Mouse (Mus musculus) midbrain, embryonic 12.5 days (tissue): ENCODE measurements around the gene Ruvbl2. TPM values are rescaled to one million over a fixed set of nuclear protein-coding genes. Genes with fewer than 3 reads are reported as not detected.

Experiments
- ATAC-seq: fragments of 200-750 bp; cut with Nextera tagmentation; 2 replicates; pipeline ENCODE4 v1.8.0; 2017; ENCODE audit warnings: low read depth, moderate TSS enrichment, moderate library complexity; ENCODE audit not compliant: low FRiP score
- H3K27ac ChIP-seq: fragments of 300-500 bp; sonication (generic); replicated peaks from 2 replicates; pipeline ENCODE4 v1.5.1; 2016; ENCODE audit warnings: mild to moderate bottlenecking
- H3K27me3 ChIP-seq: fragments of 300-500 bp; sonication (generic); 2 replicates; pipeline ENCODE4 v1.6.1; 2016; ENCODE audit warnings: mild to moderate bottlenecking
- H3K36me3 ChIP-seq: fragments of 300-500 bp; sonication (generic); 2 replicates; pipeline ENCODE4 v1.6.1; 2016
- H3K4me1 ChIP-seq: fragments of 300-500 bp; sonication (generic); 2 replicates; pipeline ENCODE4 v1.6.1; 2016
- H3K4me2 ChIP-seq: fragments of 300-500 bp; sonication (generic); replicated peaks from 2 replicates; pipeline ENCODE4 v1.6.1; 2016; ENCODE audit warnings: mild to moderate bottlenecking, moderate library complexity
- H3K4me3 ChIP-seq: fragments of 300-500 bp; sonication (generic); 2 replicates; pipeline ENCODE4 v1.5.1; 2016; ENCODE audit warnings: mild to moderate bottlenecking
- H3K9ac ChIP-seq: fragments of 300-500 bp; sonication (generic); replicated peaks from 2 replicates; pipeline ENCODE4 v1.6.1; 2016; ENCODE audit warnings: mild to moderate bottlenecking, moderate library complexity
- H3K9me3 ChIP-seq: fragments of 300-500 bp; sonication (generic); 2 replicates; pipeline ENCODE4 v1.6.1; 2016; ENCODE audit warnings: mild to moderate bottlenecking
- whole genome bisulfite sequencing: fragments of 180-500 bp; shearing (Covaris S2); methylation state at CpG from one replicate; pipeline ENCODE4 v1.1.7; 2016; 5-methylcytosine and 5-hydroxymethylcytosine counted together
- microRNA-seq: library from miRNA; unstranded; fragments of <30 nt; microRNA quantifications from one replicate; pipeline ENCODE4, GENCODE M21; 2017
- polyA plus RNA-seq: library from polyadenylated mRNA; unstranded; fragments of >200 nt; fragmentation: Nextera tagmentation; extraction: Ambion mirVana; gene quantifications from 2 replicates; pipeline ENCODE4 v1.2.1, GENCODE M21; 2016

Ruvbl2 gene
- polyA plus RNA-seq, 1 experiment from 2014 or later = 153 TPM

GRCm38 (mm10) chr7:45374620-45375019 is 63.3 kb downstream of the Ruvbl2 start:
- 94% methylated on average over 8 of the region's 8 CpGs for WGBS
- Histone ChIP-seq H3K27ac (no peak overlapping the region), H3K9ac (no peak overlapping the region), H3K27me3 (peaks cover 23% of the 10 kb centered on the region), H3K4me3 (no peak overlapping the region), H3K36me3 (peaks cover 71% of the 10 kb centered on the region), H3K9me3 (no peaks in the 10 kb centered on the region), H3K4me1 (peaks cover 18% of the 10 kb centered on the region), H3K4me2 (no peak overlapping the region)
- ATAC-seq = no peak

DNA sequence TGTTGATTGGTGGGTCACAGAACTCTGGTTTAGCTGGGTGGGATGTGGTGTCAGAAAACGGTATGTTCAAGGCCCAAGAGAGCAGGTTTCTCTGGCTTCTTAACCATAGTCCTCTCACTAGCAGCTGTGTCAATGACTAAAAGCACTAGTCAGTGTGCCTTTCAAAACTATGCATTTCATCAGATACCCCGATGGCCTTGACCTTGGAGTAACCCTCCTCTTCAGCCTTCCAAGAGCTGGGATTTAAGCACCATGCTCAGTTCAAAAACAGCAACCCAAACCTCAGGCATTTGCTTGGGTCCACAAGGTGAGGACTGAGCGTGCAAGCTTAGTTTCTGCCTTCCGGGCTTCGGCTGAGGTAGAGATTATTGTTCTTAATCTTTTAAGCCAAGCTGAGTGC is 65.5 kb downstream of the Ruvbl2 start:
- Histone ChIP-seq H3K36me3 (peaks cover 49% of the 10 kb centered on the region), H3K4me1 (peaks cover 28% of the 10 kb centered on the region), H3K27me3 (peaks cover 40% of the 10 kb centered on the region), H3K4me3 (no peak overlapping the region), H3K27ac (no peak overlapping the region), H3K4me2 (no peak overlapping the region), H3K9ac (no peak overlapping the region), H3K9me3 (no peaks in the 10 kb centered on the region)
- WGBS = 86% methylated on average over 5 of the region's 5 CpGs
- no peak for ATAC-seq

Small RNA genes lying within 50 kb of the gene (microRNA-seq; reads per million reads assigned to microRNA genes)
- gene Gm22133 = not detected

Other genes starting within 250 kb of the Ruvbl2 start
- gene Ccdc155, start 233.2 kb downstream of the Ruvbl2 start, polyA plus RNA-seq = 0.63 and 0.75 TPM in 2 replicates
- gene Dkkl1, start 225.9 kb downstream of the Ruvbl2 start, polyA plus RNA-seq = 1.0 and 1.4 TPM in 2 replicates
- 237 and 248 TPM in 2 replicates for gene Tead2, start 222.3 kb downstream of the Ruvbl2 start, polyA plus RNA-seq
- gene Cd37, start 199.0 kb downstream of the Ruvbl2 start, polyA plus RNA-seq = 1.3 and 1.7 TPM in 2 replicates
- gene Slc6a16, start 197.0 kb downstream of the Ruvbl2 start, polyA plus RNA-seq = 0.14 TPM in 1 of 2 replicates, not detected in the other
- gene Slc6a21, start 160.6 kb downstream of the Ruvbl2 start, polyA plus RNA-seq = not detected in 2 replicates
- gene Trpm4, start 104.3 kb downstream of the Ruvbl2 start, polyA plus RNA-seq = 7.9 and 8.2 TPM in 2 replicates
- 0.24 TPM in 1 of 2 replicates, not detected in the other for gene Hrc, start 102.8 kb downstream of the Ruvbl2 start, polyA plus RNA-seq
- gene Ppfia3, start 71.1 kb downstream of the Ruvbl2 start, polyA plus RNA-seq = 15.0 and 15.4 TPM in 2 replicates
- gene Lin7b, start 67.5 kb downstream of the Ruvbl2 start, polyA plus RNA-seq = 2.6 and 2.9 TPM in 2 replicates
- 294 and 300 TPM in 2 replicates for gene Snrnp70, start 42.4 kb downstream of the Ruvbl2 start, polyA plus RNA-seq
- gene Kcna7, start 32.4 kb downstream of the Ruvbl2 start, polyA plus RNA-seq = not detected in 2 replicates
- gene Ntf5, start 24.4 kb downstream of the Ruvbl2 start, polyA plus RNA-seq = 0.22 and 0.43 TPM in 2 replicates
- gene Lhb, start 17.3 kb downstream of the Ruvbl2 start, polyA plus RNA-seq = not detected in 2 replicates
- 29.7 and 32.4 TPM in 2 replicates for gene Gys1, start 3.3 kb downstream of the Ruvbl2 start, polyA plus RNA-seq
- gene Ftl1, start 21.8 kb upstream of the Ruvbl2 start, polyA plus RNA-seq = 5,715 and 6,077 TPM in 2 replicates
- gene Bax, start 28.8 kb upstream of the Ruvbl2 start, polyA plus RNA-seq = 241 and 250 TPM in 2 replicates
- 0.22 TPM in 2 replicates for gene Tulp2, start 43.8 kb upstream of the Ruvbl2 start, polyA plus RNA-seq
- gene Gm45808, start 48.7 kb upstream of the Ruvbl2 start, polyA plus RNA-seq = not detected in 2 replicates
- 3.2 and 3.6 TPM in 2 replicates for gene Dhdh, start 50.7 kb upstream of the Ruvbl2 start, polyA plus RNA-seq
- 102 and 106 TPM in 2 replicates for gene Nucb1, start 72.3 kb upstream of the Ruvbl2 start, polyA plus RNA-seq
- 15.4 and 18.5 TPM in 2 replicates for gene Ppp1r15a, start 88.2 kb upstream of the Ruvbl2 start, polyA plus RNA-seq
- gene Plekha4, start 88.2 kb upstream of the Ruvbl2 start, polyA plus RNA-seq = 0.70 and 0.96 TPM in 2 replicates
- 0.78 TPM in 1 of 2 replicates, not detected in the other for gene Hsd17b14, start 116.8 kb upstream of the Ruvbl2 start, polyA plus RNA-seq
- 23.2 and 23.8 TPM in 2 replicates for gene Bcat2, start 132.1 kb upstream of the Ruvbl2 start, polyA plus RNA-seq
- not detected in 2 replicates for gene Fgf21, start 177.4 kb upstream of the Ruvbl2 start, polyA plus RNA-seq
- not detected in 2 replicates for gene Fut1, start 179.2 kb upstream of the Ruvbl2 start, polyA plus RNA-seq
- gene Izumo1, start 183.7 kb upstream of the Ruvbl2 start, polyA plus RNA-seq = 0.18 and 0.31 TPM in 2 replicates
- 10.7 and 11.6 TPM in 2 replicates for gene Rasip1, start 189.4 kb upstream of the Ruvbl2 start, polyA plus RNA-seq
- 2.3 and 2.7 TPM in 2 replicates for gene Mamstr, start 201.9 kb upstream of the Ruvbl2 start, polyA plus RNA-seq
- 0.10 and 0.33 TPM in 2 replicates for gene Fut2, start 228.3 kb upstream of the Ruvbl2 start, polyA plus RNA-seq
- gene Ntn5, start 245.9 kb upstream of the Ruvbl2 start, polyA plus RNA-seq = 0.31 TPM in 1 of 2 replicates, not detected in the other